Mouse (Mus musculus): Measurements from ENCODE around the gene Zdhhc18.
"Not testable (repeated sequence)": the region's sequence is repeated elsewhere in the genome, so short reads cannot be mapped to it uniquely, and the experiment has no call there.

The Zdhhc18 gene

GRCm38 (mm10) chr4:133665118-133665517 lies 15.2 kb upstream of the Zdhhc18 start:
- DNase-seq (ENCODE audit: low spot score in 2 of 2) = peak; percentile 33 to 62

DNA sequence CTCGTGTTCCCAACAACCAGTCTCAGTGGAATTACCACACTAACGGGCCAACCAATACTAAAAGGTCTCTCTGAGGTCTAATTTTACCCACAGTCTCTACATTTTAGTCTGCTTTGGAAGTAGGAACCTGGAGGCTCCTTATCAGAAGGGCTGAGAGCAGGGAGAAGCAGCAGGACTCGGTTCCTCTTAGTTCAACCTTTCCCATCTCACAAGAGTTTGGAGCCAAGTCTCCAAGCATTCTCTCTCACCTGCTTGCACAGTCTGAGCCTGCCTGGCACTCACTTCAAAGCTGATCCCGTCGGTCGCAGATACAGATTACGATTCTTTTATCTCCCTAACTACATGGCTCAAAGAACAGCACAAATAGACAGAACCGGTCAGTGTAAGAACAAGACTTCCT lies 13.0 kb upstream of the Zdhhc18 start:
- DNase-seq (ENCODE audit: low spot score in 2 of 2) = no peak

GRCm38 (mm10) chr4:133662421-133662820 lies 12.5 kb upstream of the Zdhhc18 start:
- no peak for DNase-seq (ENCODE audit: low spot score in 2 of 2)

GRCm38 (mm10) chr4:133660193-133661155 lies 10.5 kb upstream of the Zdhhc18 start:
- peak; percentile 77 to 96 for DNase-seq (ENCODE audit: low spot score in 2 of 2)

- DNase-seq (ENCODE audit: low spot score in 2 of 2) = no peak
Measured at GRCm38 (mm10) chr4:133659497-133660192, 9.7 kb upstream of the Zdhhc18 start.

DNA sequence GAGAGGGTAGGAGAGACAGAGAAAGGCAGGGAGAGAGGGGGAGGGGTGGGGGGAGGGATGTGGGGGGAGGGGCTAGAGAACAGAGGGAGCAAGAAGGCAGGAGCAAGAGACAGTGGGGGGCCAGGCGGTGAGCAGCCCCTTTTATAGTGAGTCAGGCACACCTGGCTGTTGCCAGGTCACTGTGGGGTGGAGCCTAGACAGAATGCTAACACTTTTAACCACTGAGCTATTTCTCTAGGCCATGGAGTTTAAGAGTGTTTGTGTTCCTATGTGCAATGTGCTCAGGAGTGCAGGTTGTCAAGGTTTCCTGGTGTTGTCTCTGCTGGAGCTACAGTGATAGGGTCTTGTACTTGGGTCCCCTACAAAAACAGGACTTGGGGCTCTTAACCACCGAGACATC lies 8.8 kb upstream of the Zdhhc18 start:
- DNase-seq (ENCODE audit: low spot score in 2 of 2) = no peak

- no peak for DNase-seq (ENCODE audit: low spot score in 2 of 2)
Measured at GRCm38 (mm10) chr4:133657829-133658458, 8.0 kb upstream of the Zdhhc18 start.

DNA sequence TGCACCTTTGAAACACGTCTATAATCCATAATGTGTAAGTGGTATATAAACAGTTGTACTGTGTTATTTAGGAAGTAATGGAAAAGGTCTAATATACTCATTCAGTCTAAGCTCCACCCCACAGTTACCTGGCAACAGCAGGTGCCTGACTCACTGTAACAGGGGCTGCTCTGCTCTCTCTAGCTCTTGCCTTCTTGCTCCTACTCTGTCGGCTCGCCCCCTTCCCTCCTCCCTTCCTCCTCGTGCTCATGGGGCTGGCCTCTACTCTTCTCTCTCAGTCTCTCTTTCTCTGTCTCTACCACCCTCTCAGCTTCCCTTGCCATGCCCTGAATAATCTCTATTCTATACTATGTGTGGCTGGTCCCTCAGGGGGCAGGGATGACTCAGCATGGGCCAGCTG lies 7.0 kb upstream of the Zdhhc18 start:
- no peak for DNase-seq (ENCODE audit: low spot score in 2 of 2)

GRCm38 (mm10) chr4:133656294-133656693 lies 6.3 kb upstream of the Zdhhc18 start:
- no peak for DNase-seq (ENCODE audit: low spot score in 2 of 2)

DNA sequence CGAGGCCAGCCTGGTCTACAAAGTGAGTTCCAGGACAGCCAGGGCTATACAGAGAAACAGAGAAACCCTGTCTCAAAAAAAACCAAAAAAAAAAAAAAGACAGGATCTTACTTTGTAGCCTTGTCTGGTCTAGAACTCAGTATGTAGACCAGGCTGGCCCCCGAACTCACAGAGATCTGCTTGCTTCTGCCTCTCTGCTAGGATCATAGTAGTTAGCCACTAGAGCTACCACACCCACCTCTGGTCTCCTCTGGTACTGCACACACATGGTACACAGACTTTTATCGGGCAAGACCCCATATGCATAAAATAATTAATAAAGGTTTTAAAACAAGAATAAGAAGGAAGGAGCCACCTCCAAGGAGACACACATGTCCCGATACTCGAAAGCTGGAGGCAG lies 4.1 kb upstream of the Zdhhc18 start:
- not testable (repeated sequence) for DNase-seq (ENCODE audit: low spot score in 2 of 2)

DNA sequence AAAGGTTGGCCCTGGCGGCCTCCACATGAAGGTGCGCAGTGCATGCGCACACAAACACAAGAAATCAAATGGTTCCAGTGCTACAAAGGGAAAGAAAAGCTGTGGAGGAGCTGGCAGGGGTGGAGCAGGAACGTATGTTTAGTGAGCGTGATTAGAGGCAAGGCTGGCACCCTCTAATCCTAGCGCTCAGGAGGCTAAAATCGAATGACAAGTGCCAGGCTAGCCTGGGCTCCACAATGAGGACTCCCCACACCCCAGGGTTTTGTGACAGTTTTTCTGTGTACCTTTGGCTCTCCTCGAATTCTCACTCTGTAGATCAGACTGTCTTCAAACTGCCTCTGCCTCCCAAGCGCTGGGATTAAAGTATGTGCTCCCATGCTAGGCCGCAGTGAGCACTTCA lies 2.8 kb upstream of the Zdhhc18 start:
- DNase-seq (ENCODE audit: low spot score in 2 of 2) = no peak

DNA sequence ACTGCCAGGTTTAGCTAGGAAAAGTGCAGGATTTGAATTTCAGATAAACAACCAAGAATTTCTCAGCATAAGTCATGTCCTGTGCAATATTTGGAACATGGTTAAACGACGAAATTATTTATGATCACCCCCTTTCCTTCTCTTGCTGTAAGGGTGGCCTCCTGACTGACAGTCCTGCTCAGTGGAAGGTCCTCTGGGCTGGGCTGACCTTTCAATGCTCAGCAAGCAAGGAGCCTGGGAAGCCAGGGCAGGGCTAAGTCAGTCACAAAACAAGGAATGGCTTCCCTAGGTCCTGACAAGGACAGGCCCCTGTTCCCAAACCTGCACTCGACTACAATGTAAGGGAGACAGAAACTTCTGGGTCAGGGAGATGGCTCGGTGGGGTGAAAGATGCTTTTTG lies 2.0 kb upstream of the Zdhhc18 start:
- DNase-seq (ENCODE audit: low spot score in 2 of 2) = no peak

GRCm38 (mm10) chr4:133651445-133651844 lies 1.5 kb upstream of the Zdhhc18 start:
- no peak for DNase-seq (ENCODE audit: low spot score in 2 of 2)

DNA sequence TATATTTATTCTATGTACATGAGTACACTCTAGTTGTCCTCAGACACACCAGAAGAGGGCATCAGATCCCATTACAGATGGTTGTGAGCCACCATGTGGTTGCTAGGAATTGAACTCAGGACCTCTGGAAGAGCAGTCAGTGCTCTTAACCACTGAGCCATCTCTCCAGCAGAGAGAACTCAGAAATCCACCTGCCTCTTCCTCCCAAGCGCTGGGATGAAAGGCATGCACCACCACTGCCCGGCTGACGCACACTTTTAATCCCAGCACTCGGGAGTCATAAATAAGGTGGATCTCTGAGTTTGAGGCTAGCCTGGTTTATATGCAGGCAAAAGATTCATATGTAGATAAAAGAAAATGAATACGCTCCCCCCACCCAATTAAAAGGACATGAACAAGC lies 490 bp downstream of the Zdhhc18 start:
- not testable (repeated sequence) for DNase-seq (ENCODE audit: low spot score in 2 of 2)

DNA sequence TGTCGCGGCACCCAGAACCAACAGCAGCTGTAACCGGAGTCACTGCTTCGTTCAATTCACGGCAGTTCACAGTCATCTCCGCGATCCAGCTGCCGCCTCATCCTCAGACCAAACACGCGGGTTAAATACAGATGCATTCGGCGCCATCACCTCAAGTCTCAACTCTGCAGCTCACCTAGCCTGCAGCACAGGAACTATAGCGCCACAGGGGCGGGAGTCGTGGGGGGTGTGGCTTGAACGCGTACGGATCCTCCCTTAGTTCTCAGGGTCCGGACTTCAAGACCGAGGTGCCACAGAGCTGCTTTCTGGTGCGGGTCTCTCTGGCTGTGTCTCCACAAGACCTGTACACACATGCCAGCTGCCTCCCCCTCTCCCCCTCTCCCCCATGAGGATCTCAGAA lies 4.3 kb downstream of the Zdhhc18 start:
- DNase-seq (ENCODE audit: low spot score in 2 of 2) = no peak

- no peak for DNase-seq (ENCODE audit: low spot score in 2 of 2)
Measured at GRCm38 (mm10) chr4:133645195-133645594, 4.8 kb downstream of the Zdhhc18 start.

DNA sequence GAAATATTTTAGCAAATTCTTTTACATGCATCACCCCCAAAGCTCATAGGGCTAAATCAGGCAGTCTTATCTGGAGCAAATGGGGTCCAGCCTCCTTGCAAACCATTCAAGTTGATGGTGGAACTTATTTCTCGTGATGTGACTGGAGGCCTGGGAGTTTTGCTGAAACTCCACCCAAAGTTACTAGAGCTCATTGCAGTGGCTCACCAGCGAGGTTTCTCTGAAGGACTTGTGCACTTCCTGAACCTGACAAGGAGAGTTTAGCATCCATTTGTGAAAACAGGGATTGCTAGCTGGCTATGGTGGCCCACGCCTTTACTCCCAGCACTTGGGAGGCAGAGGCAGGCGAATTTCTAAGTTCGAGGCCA lies 15.9 kb downstream of the Zdhhc18 start:
- DNase-seq (ENCODE audit: low spot score in 2 of 2) = no peak

GRCm38 (mm10) chr4:133633332-133634042 lies 16.5 kb downstream of the Zdhhc18 start:
- peak; percentile 82 to 92 for DNase-seq (ENCODE audit: low spot score in 2 of 2)

- no peak for DNase-seq (ENCODE audit: low spot score in 2 of 2)
Measured at GRCm38 (mm10) chr4:133632483-133633327, 17.2 kb downstream of the Zdhhc18 start.

GRCm38 (mm10) chr4:133631769-133632411 lies 18.1 kb downstream of the Zdhhc18 start:
- no peak for DNase-seq (ENCODE audit: low spot score in 2 of 2)
